Mouse (Mus musculus) effector memory CD4-positive, alpha-beta T cell, adult 7 months (primary cell): ENCODE data around the gene Rgs5. TPM values are rescaled to one million over a fixed set of nuclear protein-coding genes. Genes with fewer than 3 reads are reported as not detected.

Source experiments
- polyA plus RNA-seq: library from polyadenylated mRNA; unstranded; fragments of 100-300 nt; shearing (Covaris generic); gene quantifications from one replicate; pipeline ENCODE4 v1.2.1, GENCODE M21; 2017

Gene Rgs5
- 0.27 TPM for polyA plus RNA-seq

DNA sequence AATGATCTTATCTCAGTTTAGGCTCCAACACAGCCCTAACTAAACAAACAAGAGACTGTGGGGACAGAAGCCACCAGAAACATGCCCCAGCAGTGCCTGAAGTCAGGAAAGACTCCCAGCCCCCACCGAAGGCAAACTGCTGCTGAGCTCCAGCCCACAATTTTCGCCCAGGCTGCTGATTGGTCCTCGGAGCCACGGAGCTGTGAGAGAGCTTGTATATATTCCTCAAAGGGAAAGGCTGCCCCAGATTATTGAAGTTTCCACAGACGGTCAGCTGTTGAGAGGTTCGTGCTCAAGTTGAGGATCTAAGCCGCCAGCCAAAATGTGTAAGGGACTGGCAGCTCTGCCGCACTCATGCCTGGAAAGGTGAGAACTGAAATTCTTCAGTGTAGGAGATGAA is at the start of gene Rgs5:
Gene Rgs5, plus strand, starts transcription at position 246 of the 400 bp plus-strand sequence.

Other genes starting within 250 kb of the Rgs5 start
- gene Nuf2, start 124.0 kb upstream of the Rgs5 start, polyA plus RNA-seq = 0.12 TPM
- not detected for gene Rgs4, start 92.1 kb downstream of the Rgs5 start, polyA plus RNA-seq